Mouse (Mus musculus): ENCODE measurements at regions not wholly inside any gene's neighbourhood (a gene's known extent, or its start where the extent isn't known, plus 50 kb on each side); places are given as distances from the start of the nearest gene placed in this dataset.

DNA sequence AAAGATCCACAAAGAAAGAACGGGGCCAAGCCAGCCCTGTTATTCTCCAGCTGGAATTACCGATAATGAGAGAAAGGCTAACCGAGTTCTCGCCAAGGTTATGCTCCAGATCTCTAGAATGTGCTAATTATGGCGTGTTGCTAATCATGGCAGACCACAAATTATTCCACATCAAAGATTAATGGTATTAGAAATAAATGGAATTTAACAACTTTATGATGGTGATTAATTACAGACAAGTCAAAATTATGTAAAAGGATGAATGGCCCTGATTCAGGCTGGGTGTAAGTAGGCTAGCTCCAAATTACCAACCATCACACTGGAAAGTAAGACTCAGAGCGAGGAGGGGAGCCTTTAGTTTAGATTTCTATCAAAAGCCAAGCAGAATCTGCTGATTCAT lies 151.0 kb upstream of the Stac start:
- no peaks in the 10 kb centered on the region for H3K9me3 ChIP-seq (replicated peaks; ENCODE audit: insufficient read depth, low read length)
- TF ChIP-seq CHD2 (IDR thresholded peaks at IDR 0.05; ENCODE audit: low read length) = no peak
- TF ChIP-seq MEF2A (IDR thresholded peaks at IDR 0.05; ENCODE audit: extremely low read depth, insufficient replicate concordance, low read depth, low read length, poor library complexity, severe bottlenecking) = no peak
- no peak for TF ChIP-seq USF2 (IDR thresholded peaks at IDR 0.05; ENCODE audit: borderline replicate concordance in 1 of 2, insufficient read depth in 1 of 2, low read depth in 1 of 2, low read length in 2 of 2)
- TF ChIP-seq POLR2A (IDR thresholded peaks at IDR 0.05; ENCODE audit: control insufficient read depth in 1 of 2, insufficient read depth in 1 of 2, low read depth in 1 of 2, low read length in 2 of 2, poor library complexity in 1 of 2) = no peak
- no peak for TF ChIP-seq NELFE (IDR thresholded peaks at IDR 0.05; ENCODE audit: low read depth, low read length)
- TF ChIP-seq HCFC1 (IDR thresholded peaks at IDR 0.05; ENCODE audit: low read depth, low read length) = no peak
- no peak for TF ChIP-seq TBP (IDR thresholded peaks at IDR 0.05; ENCODE audit: low read depth, low read length)
- no peak for TF ChIP-seq RAD21 (IDR thresholded peaks at IDR 0.05; ENCODE audit: low read depth, low read length)
- TF ChIP-seq UBTF (IDR thresholded peaks at IDR 0.05; ENCODE audit: borderline replicate concordance, insufficient read depth, low read depth, low read length) = no peak

DNA sequence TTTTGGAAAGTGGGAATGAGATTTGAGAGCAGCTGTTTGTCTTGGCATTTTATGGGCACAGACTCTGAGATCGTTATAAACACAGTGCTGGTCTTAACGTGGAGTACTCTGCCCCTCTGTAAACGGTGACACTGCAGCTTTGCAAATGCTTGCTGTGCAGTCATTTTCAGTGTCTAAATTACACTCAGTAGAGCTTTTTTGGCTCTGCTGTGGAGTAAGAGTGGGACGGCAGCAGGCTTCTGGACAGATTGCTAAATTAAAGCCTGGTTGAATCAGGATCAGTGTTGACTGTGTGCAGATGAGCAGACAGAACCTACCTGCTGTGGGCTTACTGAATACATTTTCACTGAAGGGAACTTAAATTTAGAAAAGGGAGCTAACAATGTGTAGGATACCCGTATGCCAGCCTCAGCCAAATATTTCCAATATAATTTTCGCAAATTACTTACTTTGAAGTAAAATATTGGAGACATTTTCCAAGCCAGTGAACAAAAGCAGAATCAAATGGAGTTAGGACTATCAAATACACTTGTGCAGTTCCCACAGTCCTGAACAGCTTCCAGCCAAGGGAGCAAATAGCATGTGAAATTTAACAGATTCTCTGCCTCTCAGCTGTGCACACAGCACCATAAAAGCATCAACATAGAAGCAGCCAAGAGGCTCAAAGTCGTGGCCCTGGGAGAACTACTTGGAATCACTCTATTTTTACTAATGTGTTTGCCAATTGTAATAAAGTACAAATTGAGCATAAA lies 148.1 kb upstream of the Stac start:
- Histone ChIP-seq H3K4me3 (ENCODE audit: control insufficient read depth in 1 of 2, insufficient read depth in 1 of 2, low read depth in 2 of 2, low read length in 2 of 2) (no peak overlapping the region), H3K9me3 (replicated peaks; ENCODE audit: insufficient read depth, low read length) (no peaks in the 10 kb centered on the region), H3K9ac (ENCODE audit: control insufficient read depth, low read depth, low read length, poor library complexity, severe bottlenecking) (no peak overlapping the region), H3K36me3 (ENCODE audit: control insufficient read depth in 1 of 2, insufficient read depth in 2 of 2, low read length in 2 of 2) (no peaks in the 10 kb centered on the region), H3K27ac (ENCODE audit: control insufficient read depth, low read depth, low read length) (no peak overlapping the region), H3K27me3 (ENCODE audit: control insufficient read depth in 1 of 2, insufficient read depth in 2 of 2, low read length in 2 of 2) (no peaks in the 10 kb centered on the region), H3K79me2 (ENCODE audit: control insufficient read depth, insufficient read depth, low read length, poor library complexity) (no peaks in the 10 kb centered on the region), H3K4me1 (ENCODE audit: control insufficient read depth in 1 of 2, insufficient read depth in 2 of 2, low read length in 2 of 2) (no peaks in the 10 kb centered on the region)
- DNase-seq (ENCODE audit: low read depth, low spot score) = no peak
- TF ChIP-seq JUND (IDR thresholded peaks at IDR 0.05; ENCODE audit: low read depth, low read length) (no peak), BHLHE40 (IDR thresholded peaks at IDR 0.05; ENCODE audit: borderline replicate concordance, low read depth, low read length) (no peak), POLR2AphosphoS5 (IDR thresholded peaks at IDR 0.05; ENCODE audit: borderline replicate concordance, low read depth, low read length) (no peak), E2F4 (IDR thresholded peaks at IDR 0.05; ENCODE audit: borderline replicate concordance, low read depth, low read length) (no peak), MAFK (IDR thresholded peaks at IDR 0.05; ENCODE audit: borderline replicate concordance, low read depth, low read length) (no peak), ZC3H11A (IDR thresholded peaks at IDR 0.05; ENCODE audit: low read depth, low read length) (no peak), MEF2A (IDR thresholded peaks at IDR 0.05; ENCODE audit: extremely low read depth, insufficient replicate concordance, low read depth, low read length, poor library complexity, severe bottlenecking) (no peak)

More for the DNA sequence above, 151.0 kb upstream of the Stac start:
- Histone ChIP-seq H3K4me1 (ENCODE audit: control insufficient read depth in 1 of 2, insufficient read depth in 2 of 2, low read length in 2 of 2) (no peaks in the 10 kb centered on the region), H3K79me2 (ENCODE audit: control insufficient read depth, insufficient read depth, low read length, poor library complexity) (no peaks in the 10 kb centered on the region), H3K27ac (ENCODE audit: control insufficient read depth, low read depth, low read length) (no peak overlapping the region), H3K27me3 (ENCODE audit: control insufficient read depth in 1 of 2, insufficient read depth in 2 of 2, low read length in 2 of 2) (no peaks in the 10 kb centered on the region), H3K4me3 (ENCODE audit: control insufficient read depth in 1 of 2, insufficient read depth in 1 of 2, low read depth in 2 of 2, low read length in 2 of 2) (no peak overlapping the region), H3K36me3 (ENCODE audit: control insufficient read depth in 1 of 2, insufficient read depth in 2 of 2, low read length in 2 of 2) (no peaks in the 10 kb centered on the region), H3K9ac (ENCODE audit: control insufficient read depth, low read depth, low read length, poor library complexity, severe bottlenecking) (no peak overlapping the region)
- no peak for DNase-seq (ENCODE audit: low read depth, low spot score)

All from MEL (cell line).